Mouse (Mus musculus) heart, postnatal 25 days (tissue): ENCODE data around the gene Slc38a11. TPM values are rescaled to one million over a fixed set of nuclear protein-coding genes. Genes with fewer than 3 reads are reported as not detected.

Experiments used
- DNase-seq: peaks from one replicate; pipeline ENCODE4 v3.0.0; 2022; ENCODE audit warnings: low spot score
- intact Hi-C: fragments of 180-260 bp; cut with DNase I; formaldehyde crosslinking; loops from one replicate; pipeline ENCODE4 v1.15.1; 2025
- total RNA-seq, 2 experiments: library from RNA; stranded (reverse); gene quantifications; 2 replicates each; pipeline ENCODE4 v1.2.3; 2021

The Slc38a11 gene
- 1 to 10 TPM; 1.4 to 1.5 TPM for total RNA-seq

GRCm38 (mm10) chr2:65363828-65364497 is at the start of gene Slc38a11:
Gene Slc38a11, minus strand, starts transcription at chr2:65364034.
- intact Hi-C loops = no loop called here
- no peak for DNase-seq

GRCm38 (mm10) chr2:65407110-65407509 is 43.3 kb upstream of the Slc38a11 start:
- no peak for DNase-seq
- intact Hi-C loops = no loop called here

- DNase-seq = no peak
- intact Hi-C loops = no loop called here
Observed at GRCm38 (mm10) chr2:65405407-65405806, 41.6 kb upstream of the Slc38a11 start.

- no peak for DNase-seq
- intact Hi-C loops = no loop called here
Observed at GRCm38 (mm10) chr2:65402001-65402400, 38.2 kb upstream of the Slc38a11 start.

- no peak for DNase-seq
Observed at GRCm38 (mm10) chr2:65399938-65400337, 36.1 kb upstream of the Slc38a11 start.

GRCm38 (mm10) chr2:65396128-65396527 is 32.3 kb upstream of the Slc38a11 start:
- intact Hi-C loops = loop anchor here (1.0 to 5.0 kb wide), 2 partner anchors 171 to 1011 kb away; partner anchors contain the start of gene Scn3a
- DNase-seq = no peak

More at GRCm38 (mm10) chr2:65399938-65400337, 36.1 kb upstream of the Slc38a11 start:
- intact Hi-C loops = loop anchor here (5.0 kb wide), 1 partner anchor 1007 kb away; no protein-coding TSS in a partner anchor

- DNase-seq = no peak
- intact Hi-C loops = loop anchor here (5.0 kb wide), 1 partner anchor 274 kb away; no protein-coding TSS in a partner anchor
Observed at GRCm38 (mm10) chr2:65393061-65393460, 29.2 kb upstream of the Slc38a11 start.

GRCm38 (mm10) chr2:65391322-65391721 is 27.5 kb upstream of the Slc38a11 start:
- DNase-seq = no peak
- intact Hi-C loops = loop anchor here (5.0 kb wide), 1 partner anchor 276 kb away; no protein-coding TSS in a partner anchor

- intact Hi-C loops = no loop called here
Observed at GRCm38 (mm10) chr2:65384815-65385214, 21.0 kb upstream of the Slc38a11 start.

GRCm38 (mm10) chr2:65382485-65382884 is 18.7 kb upstream of the Slc38a11 start:
- intact Hi-C loops = no loop called here

More at GRCm38 (mm10) chr2:65384815-65385214, 21.0 kb upstream of the Slc38a11 start:
- no peak for DNase-seq

GRCm38 (mm10) chr2:65378425-65378824 is 14.6 kb upstream of the Slc38a11 start:
- intact Hi-C loops = no loop called here
- no peak for DNase-seq

More at GRCm38 (mm10) chr2:65382485-65382884, 18.7 kb upstream of the Slc38a11 start:
- no peak for DNase-seq

- no peak for DNase-seq
- intact Hi-C loops = no loop called here
Observed at GRCm38 (mm10) chr2:65374410-65374809, 10.6 kb upstream of the Slc38a11 start.

- no peak for DNase-seq
- intact Hi-C loops = no loop called here
Observed at GRCm38 (mm10) chr2:65373076-65373475, 9.2 kb upstream of the Slc38a11 start.

GRCm38 (mm10) chr2:65360736-65361475 is 2.9 kb downstream of the Slc38a11 start:
- intact Hi-C loops = no loop called here
- DNase-seq = no peak

- intact Hi-C loops = no loop called here
- DNase-seq = no peak
Observed at GRCm38 (mm10) chr2:65347367-65347766, 16.5 kb downstream of the Slc38a11 start.

GRCm38 (mm10) chr2:65346915-65347314 is 16.9 kb downstream of the Slc38a11 start:
- no peak for DNase-seq
- intact Hi-C loops = no loop called here

- no peak for DNase-seq
- intact Hi-C loops = no loop called here
Observed at GRCm38 (mm10) chr2:65346037-65346436, 17.8 kb downstream of the Slc38a11 start.

GRCm38 (mm10) chr2:65342057-65342456 is 21.8 kb downstream of the Slc38a11 start:
- no peak for DNase-seq
- intact Hi-C loops = no loop called here

GRCm38 (mm10) chr2:65340839-65341238 is 23.0 kb downstream of the Slc38a11 start:
- intact Hi-C loops = no loop called here
- no peak for DNase-seq

GRCm38 (mm10) chr2:65337378-65338140 is 26.3 kb downstream of the Slc38a11 start:
- intact Hi-C loops = loop anchor here (5.0 kb wide), 3 partner anchors 100 to 370 kb away; partner anchors contain the start of genes Cobll1 and Grb14
- DNase-seq = no peak
